Mouse (Mus musculus): ENCODE results near the gene Gm15557. TPM values are rescaled to one million over a fixed set of nuclear protein-coding genes. Genes with fewer than 3 reads are reported as not detected.

The Gm15557 gene
- polyA plus RNA-seq, 1 experiment from 2014 or later = 0.27 TPM

DNA sequence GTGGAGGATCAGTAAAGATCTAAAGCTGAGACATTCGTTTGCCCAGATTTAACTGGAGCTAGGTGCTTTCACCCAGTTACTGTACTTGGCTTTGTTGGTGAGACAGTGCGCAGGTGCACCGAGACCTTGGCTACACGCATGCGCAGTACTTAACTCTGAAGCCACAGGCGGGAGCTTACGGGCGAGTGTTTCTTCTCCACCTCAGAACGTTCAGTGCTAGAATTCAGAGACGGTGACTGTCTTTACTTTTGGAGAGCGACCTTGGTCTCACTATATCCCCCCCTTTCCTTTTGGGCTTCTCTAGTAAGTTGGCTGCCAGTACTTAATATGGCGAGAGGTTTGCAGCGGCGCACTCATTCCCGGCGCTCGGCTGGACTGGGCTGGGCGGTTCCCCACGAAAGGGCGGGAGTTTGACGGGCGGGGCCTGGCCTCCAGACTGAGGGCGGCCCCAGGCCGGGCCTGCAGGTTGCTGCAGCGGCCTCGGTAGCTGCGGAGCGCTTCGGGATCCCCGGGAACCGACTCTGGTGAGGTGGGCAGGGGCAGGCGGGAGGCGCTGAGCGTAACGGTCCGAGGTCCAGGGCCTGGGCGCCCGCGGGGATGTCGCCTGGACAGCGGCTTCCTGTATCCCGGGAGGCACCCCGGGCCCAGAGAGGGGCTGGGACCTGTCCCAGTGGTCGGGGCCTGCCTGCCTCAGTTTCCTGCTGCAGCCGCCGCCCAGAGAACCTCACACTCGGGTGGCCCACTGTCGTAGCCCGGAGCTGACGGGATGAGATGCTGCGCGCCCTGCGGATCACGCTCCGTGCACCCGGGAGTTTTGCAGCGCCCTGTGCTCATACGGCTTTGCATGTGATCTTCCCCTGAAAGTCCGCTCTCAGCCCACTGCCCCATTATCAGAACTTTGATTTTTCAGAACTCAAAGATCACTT is 15.9 kb downstream of the Gm15557 start, which contains the start of gene Cep250:
Cep250 (plus strand) TSS at position 325 of the 926 bp plus-strand sequence.
- Histone ChIP-seq H3K9me3 (replicated peaks) (no peaks in the 10 kb centered on the region), H3K4me2 (replicated peaks) (peak within 1 kb of the TSS; percentile 58), H3K9ac (peak within 1 kb of the TSS; percentile 95), H3K27me3 (no peaks in the 10 kb centered on the region), H3K27ac (replicated peaks) (peak within 1 kb of the TSS; percentile 90), H3K4me3 (replicated peaks) (peak within 1 kb of the TSS; percentile 93), H3K36me3 (no peaks in the 10 kb centered on the region), H3K4me1 (peaks cover 9% of the 10 kb centered on the region; the same call in 1 of the 2 replicates)
- under 1% methylated on average over 57 of the region's 59 CpGs for WGBS
- ATAC-seq (ENCODE audit: insufficient number of reproducible peaks, low FRiP score, low TSS enrichment, low read depth) = peak; percentile 96

DNA sequence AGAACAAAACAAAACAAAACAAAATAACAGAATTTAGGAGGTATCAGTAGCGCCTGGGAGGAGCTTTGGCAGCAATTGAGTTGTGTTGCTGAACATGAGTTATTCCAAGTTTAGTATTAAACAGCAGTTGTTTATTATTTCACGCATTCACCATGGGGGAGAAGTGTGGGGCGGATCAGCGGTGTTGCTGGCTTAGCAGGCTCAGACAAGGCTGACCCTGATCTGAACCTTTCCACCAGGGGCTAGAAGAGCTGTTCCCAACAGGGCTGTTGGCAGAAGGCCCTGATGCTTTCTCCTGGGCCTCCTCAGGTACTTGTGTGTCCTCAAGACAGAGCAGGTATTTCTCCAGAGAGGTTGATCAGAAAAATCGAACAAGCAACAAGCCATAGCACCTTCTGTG is 19.5 kb downstream of the Gm15557 start:
- Histone ChIP-seq H3K4me2 (replicated peaks) (no peak overlapping the region), H3K4me3 (replicated peaks) (no peak overlapping the region), H3K27ac (replicated peaks) (no peak overlapping the region), H3K4me1 (peaks cover 9% of the 10 kb centered on the region; the same call in 1 of the 2 replicates), H3K27me3 (no peaks in the 10 kb centered on the region), H3K9ac (no peak overlapping the region), H3K9me3 (replicated peaks) (no peaks in the 10 kb centered on the region), H3K36me3 (peaks cover 30% of the 10 kb centered on the region)
- no peak for ATAC-seq (ENCODE audit: insufficient number of reproducible peaks, low FRiP score, low TSS enrichment, low read depth)
- 83% methylated on average over 5 of the region's 5 CpGs for WGBS

DNA sequence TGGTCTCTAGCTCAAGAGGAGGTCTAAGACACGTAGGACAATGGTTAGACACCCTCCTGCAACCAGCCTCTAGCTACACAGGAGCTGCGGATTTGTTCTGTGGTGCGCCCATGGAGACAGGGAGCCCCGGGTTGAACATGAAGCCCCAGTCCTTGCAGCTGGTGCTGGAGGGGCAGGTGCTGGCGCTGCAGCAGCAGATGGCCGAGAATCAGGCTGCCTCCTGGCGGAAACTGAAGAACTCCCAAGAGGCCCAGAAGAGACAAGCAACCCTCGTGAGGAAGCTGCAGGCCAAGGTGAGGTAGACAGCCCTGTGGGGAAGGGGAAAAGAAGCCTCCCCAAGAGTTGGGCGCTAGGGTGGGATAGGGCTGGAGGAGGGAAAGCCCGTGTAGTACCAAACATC is 21.3 kb downstream of the Gm15557 start:
- H3K4me3 ChIP-seq (replicated peaks) = no peak overlapping the region
- no peaks in the 10 kb centered on the region for H3K27me3 ChIP-seq
- 77% methylated on average over 10 of the region's 10 CpGs for WGBS
- no peak overlapping the region for H3K27ac ChIP-seq (replicated peaks)
- peaks cover 47% of the 10 kb centered on the region for H3K36me3 ChIP-seq
- ATAC-seq (ENCODE audit: insufficient number of reproducible peaks, low FRiP score, low TSS enrichment, low read depth) = no peak
- H3K9me3 ChIP-seq (replicated peaks) = no peaks in the 10 kb centered on the region
- H3K4me1 ChIP-seq = peaks cover 9% of the 10 kb centered on the region; the same call in 1 of the 2 replicates
- H3K9ac ChIP-seq = no peak overlapping the region
- no peak overlapping the region for H3K4me2 ChIP-seq (replicated peaks)

DNA sequence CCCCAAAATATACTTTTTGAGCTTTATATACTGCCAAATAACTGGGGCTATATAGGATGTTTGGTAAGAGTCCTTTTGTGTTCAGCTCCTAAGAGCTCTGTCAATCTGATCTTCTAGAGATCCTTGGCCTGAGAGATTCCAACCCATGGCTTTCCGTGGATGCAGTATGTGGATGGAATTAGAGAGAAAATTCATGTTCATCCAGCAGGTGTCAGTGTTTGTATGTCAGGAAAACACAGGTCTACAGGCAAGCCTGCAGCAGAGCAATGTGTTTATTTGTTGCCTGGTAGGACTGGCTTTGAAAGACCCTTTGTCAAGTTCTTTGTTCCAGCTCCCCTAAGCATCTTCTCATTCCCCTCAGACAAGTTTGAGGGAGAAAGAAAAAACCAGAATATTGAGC is 22.5 kb downstream of the Gm15557 start:
- ATAC-seq (ENCODE audit: insufficient number of reproducible peaks, low FRiP score, low TSS enrichment, low read depth) = no peak
- Histone ChIP-seq H3K27ac (replicated peaks) (no peak overlapping the region), H3K9me3 (replicated peaks) (no peaks in the 10 kb centered on the region), H3K4me3 (replicated peaks) (no peak overlapping the region), H3K4me2 (replicated peaks) (no peak overlapping the region), H3K9ac (no peak overlapping the region), H3K4me1 (0 out of 2 replicates have a peak, but pooled peaks cover 2% of the 10 kb centered on the region), H3K36me3 (peaks cover 58% of the 10 kb centered on the region), H3K27me3 (no peaks in the 10 kb centered on the region)
- WGBS = 25% methylated on average over 1 of the region's 1 CpGs

DNA sequence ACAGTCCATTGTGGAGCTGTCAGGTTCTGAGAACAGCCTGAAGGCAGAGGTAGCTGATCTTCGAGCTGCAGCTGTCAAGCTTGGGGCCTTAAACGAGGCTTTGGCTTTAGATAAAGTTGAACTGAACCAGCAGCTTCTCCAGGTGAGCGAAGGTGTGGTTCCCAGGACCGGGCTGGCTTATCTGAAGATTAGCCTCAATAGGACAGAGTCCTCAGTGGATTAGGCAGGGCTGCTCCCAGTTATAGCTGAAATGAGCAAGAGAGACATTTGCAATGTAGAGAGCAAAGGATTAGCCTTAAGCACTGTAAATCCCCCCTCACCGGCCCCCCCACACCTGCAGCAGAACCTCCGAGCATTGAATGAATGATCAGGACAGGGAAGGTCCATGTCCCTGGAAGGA is 32.8 kb downstream of the Gm15557 start:
- Histone ChIP-seq H3K36me3 (peaks cover 89% of the 10 kb centered on the region), H3K27me3 (no peaks in the 10 kb centered on the region), H3K9ac (no peak overlapping the region), H3K4me3 (replicated peaks) (no peak overlapping the region), H3K9me3 (replicated peaks) (no peaks in the 10 kb centered on the region), H3K4me1 (no peaks in the 10 kb centered on the region), H3K27ac (replicated peaks) (no peak overlapping the region), H3K4me2 (replicated peaks) (no peak overlapping the region)
- no peak for ATAC-seq (ENCODE audit: insufficient number of reproducible peaks, low FRiP score, low TSS enrichment, low read depth)
- WGBS = 72% methylated on average over 6 of the region's 6 CpGs

DNA sequence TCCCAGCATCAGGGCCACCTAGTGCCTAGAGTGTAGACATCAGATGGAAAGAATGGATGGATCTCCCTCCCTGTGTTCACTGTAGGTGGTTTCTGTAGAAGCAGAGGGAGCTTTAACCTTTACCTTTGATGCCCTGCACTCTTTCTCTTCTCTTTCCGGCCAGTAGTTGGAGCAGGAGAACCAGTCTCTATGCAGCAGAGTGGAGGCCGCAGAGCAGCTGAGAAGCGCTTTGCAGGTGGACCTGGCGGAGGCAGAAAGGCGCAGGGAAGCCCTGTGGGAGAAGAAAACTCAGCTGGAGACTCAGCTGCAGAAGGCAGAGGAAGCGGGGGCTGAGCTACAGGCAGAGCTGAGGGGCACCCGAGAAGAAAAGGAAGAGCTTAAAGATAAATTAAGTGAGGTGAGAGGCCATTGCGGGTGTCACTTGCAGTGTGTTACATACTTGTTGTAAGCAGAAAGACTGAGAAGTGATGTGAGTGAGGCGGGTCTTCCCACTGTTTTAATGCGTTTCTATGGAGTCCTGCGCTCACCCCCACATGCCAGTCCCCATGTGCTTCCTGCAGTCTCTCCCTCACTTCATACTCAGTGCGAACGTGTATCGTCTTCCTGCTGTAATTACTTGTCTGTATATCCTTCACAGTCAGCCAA is 33.7 kb downstream of the Gm15557 start:
- Histone ChIP-seq H3K9me3 (replicated peaks) (no peaks in the 10 kb centered on the region), H3K4me2 (replicated peaks) (no peak overlapping the region), H3K4me1 (no peaks in the 10 kb centered on the region), H3K9ac (no peak overlapping the region), H3K4me3 (replicated peaks) (no peak overlapping the region), H3K27me3 (no peaks in the 10 kb centered on the region), H3K27ac (replicated peaks) (no peak overlapping the region), H3K36me3 (peaks cover 88% of the 10 kb centered on the region)
- no peak for ATAC-seq (ENCODE audit: insufficient number of reproducible peaks, low FRiP score, low TSS enrichment, low read depth)
- WGBS = 81% methylated on average over 14 of the region's 14 CpGs

DNA sequence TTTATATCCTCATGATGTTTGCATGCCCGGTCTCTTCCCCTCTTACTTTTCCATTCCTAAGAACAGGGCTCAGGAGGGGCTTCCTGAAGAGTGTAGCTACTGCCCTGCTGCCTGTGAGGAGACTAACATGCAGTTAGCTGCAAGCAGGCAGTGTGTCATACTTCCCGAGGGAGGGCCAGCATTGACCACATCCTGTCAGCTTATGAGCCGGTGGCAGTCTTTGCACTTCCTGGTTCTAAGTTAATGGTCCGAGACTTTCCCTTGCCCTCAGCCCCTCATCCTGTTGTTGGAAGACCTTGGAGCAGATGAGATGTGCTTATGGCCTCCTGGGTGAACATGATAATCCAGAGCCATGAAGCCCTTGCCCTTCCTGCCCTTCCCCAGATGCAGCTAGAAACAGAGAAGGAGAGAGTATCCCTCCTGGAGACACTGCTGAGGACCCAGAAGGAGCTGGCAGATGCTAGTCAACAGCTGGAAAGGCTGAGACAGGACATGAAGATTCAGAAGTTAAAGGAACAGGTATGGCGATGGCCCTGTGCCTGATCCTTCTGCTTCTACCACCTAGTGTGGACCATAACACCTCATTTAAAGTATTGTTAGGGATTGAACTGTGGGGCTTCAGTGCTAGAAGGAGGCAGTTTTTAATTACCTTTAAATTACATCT is 38.9 kb downstream of the Gm15557 start:
- no peak overlapping the region for H3K4me3 ChIP-seq (replicated peaks)
- no peaks in the 10 kb centered on the region for H3K9me3 ChIP-seq (replicated peaks)
- H3K9ac ChIP-seq = no peak overlapping the region
- 83% methylated on average over 5 of the region's 5 CpGs for WGBS
- H3K4me1 ChIP-seq = no peaks in the 10 kb centered on the region
- H3K36me3 ChIP-seq = peaks cover 95% of the 10 kb centered on the region
- H3K27ac ChIP-seq (replicated peaks) = no peak overlapping the region
- no peak overlapping the region for H3K4me2 ChIP-seq (replicated peaks)
- no peak; the same call in 1 of the 2 replicates for ATAC-seq (ENCODE audit: insufficient number of reproducible peaks, low FRiP score, low TSS enrichment, low read depth)
- H3K27me3 ChIP-seq = no peaks in the 10 kb centered on the region

DNA sequence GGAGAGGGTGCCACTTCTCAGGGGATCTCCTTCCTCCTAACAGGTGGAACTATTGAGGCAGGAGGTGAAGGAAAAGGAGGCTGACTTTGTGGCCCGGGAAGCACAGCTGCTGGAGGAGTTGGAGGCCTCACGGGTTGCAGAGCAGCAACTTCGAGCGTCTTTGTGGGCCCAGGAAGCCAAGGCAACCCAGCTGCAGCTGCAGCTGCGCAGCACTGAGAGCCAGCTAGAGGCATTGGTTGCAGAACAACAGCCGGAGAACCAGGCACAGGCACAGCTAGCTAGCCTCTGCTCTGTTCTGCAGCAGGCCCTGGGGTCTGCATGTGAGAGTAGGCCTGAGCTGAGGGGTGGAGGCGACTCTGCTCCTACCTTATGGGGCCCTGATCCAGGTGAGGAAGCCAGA is 45.2 kb downstream of the Gm15557 start:
- no peaks in the 10 kb centered on the region for H3K4me1 ChIP-seq
- ATAC-seq (ENCODE audit: insufficient number of reproducible peaks, low FRiP score, low TSS enrichment, low read depth) = no peak
- no peak overlapping the region for H3K27ac ChIP-seq (replicated peaks)
- WGBS = 82% methylated on average over 7 of the region's 7 CpGs
- H3K4me2 ChIP-seq (replicated peaks) = no peak overlapping the region
- no peaks in the 10 kb centered on the region for H3K27me3 ChIP-seq
- peaks cover 100% of the 10 kb centered on the region for H3K36me3 ChIP-seq
- H3K9ac ChIP-seq = no peak overlapping the region
- H3K9me3 ChIP-seq (replicated peaks) = no peaks in the 10 kb centered on the region
- no peak overlapping the region for H3K4me3 ChIP-seq (replicated peaks)

DNA sequence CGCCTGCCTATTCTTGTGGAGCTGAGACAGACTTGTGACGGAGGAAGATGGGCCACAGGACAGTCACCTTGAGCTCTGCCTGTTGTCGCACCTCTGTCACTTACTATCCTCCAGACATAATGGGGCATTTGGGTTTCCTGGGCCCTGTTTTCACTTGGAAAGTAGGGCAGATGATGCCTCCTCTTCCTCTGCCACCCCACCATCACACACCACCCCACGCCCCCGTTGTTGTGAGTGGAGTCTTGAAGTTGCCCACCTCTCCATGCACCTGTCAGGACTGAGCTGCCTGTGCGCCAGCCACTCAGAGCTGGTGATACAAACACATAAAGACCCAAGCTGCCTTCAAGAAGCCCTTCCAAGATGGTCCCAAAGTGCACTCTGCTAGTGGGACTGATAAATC is 46.6 kb downstream of the Gm15557 start:
- H3K4me1 ChIP-seq = no peaks in the 10 kb centered on the region
- H3K9ac ChIP-seq = no peak overlapping the region
- H3K27ac ChIP-seq (replicated peaks) = no peak overlapping the region
- H3K4me3 ChIP-seq (replicated peaks) = no peak overlapping the region
- no peak for ATAC-seq (ENCODE audit: insufficient number of reproducible peaks, low FRiP score, low TSS enrichment, low read depth)
- peaks cover 100% of the 10 kb centered on the region for H3K36me3 ChIP-seq
- 95% methylated on average over 6 of the region's 6 CpGs for WGBS
- no peaks in the 10 kb centered on the region for H3K9me3 ChIP-seq (replicated peaks)
- H3K27me3 ChIP-seq = no peaks in the 10 kb centered on the region
- H3K4me2 ChIP-seq (replicated peaks) = no peak overlapping the region

DNA sequence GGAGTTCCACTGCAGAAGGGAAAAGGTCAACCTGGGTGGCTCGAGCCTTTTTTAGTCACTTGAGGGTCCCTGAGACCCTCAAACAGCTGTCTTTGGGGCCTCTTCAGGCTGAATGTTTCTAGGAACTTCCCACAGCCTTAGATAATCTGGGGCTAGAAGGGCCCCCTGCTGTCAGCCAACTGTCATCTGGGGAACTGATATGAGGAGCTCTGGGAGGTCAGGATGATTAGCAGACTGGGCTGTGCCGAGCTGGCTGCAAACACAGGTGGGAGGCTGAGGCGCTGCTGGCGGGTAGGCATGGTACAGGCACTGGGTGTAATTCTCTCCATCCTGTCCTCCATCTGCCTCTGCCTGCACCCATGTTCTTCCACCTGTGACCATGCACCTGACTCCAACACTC is 48.6 kb downstream of the Gm15557 start:
- H3K9me3 ChIP-seq (replicated peaks) = no peaks in the 10 kb centered on the region
- no peak overlapping the region for H3K4me3 ChIP-seq (replicated peaks)
- no peaks in the 10 kb centered on the region for H3K4me1 ChIP-seq
- no peak for ATAC-seq (ENCODE audit: insufficient number of reproducible peaks, low FRiP score, low TSS enrichment, low read depth)
- H3K27ac ChIP-seq (replicated peaks) = no peak overlapping the region
- H3K9ac ChIP-seq = no peak overlapping the region
- no peaks in the 10 kb centered on the region for H3K27me3 ChIP-seq
- no peak overlapping the region for H3K4me2 ChIP-seq (replicated peaks)
- peaks cover 100% of the 10 kb centered on the region for H3K36me3 ChIP-seq
- 69% methylated on average over 4 of the region's 4 CpGs for WGBS

DNA sequence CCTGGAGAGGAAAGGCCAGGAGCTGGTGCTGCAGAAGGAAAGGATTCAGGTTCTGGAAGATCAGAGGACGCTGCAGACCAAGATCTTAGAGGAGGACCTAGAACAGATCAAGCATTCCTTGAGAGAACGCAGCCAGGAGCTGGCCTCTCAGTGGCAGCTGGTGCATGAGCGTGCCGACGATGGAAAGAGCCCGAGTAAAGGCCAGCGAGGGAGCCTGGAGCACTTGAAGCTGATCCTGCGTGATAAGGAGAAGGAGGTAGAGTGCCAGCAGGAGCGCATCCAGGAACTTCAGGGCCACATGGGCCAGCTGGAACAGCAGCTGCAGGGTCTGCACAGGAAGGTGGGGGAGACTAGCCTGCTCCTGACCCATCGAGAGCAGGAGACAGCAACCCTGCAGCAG is 50.6 kb downstream of the Gm15557 start:
- no peaks in the 10 kb centered on the region for H3K27me3 ChIP-seq
- no peak for ATAC-seq (ENCODE audit: insufficient number of reproducible peaks, low FRiP score, low TSS enrichment, low read depth)
- no peaks in the 10 kb centered on the region for H3K4me1 ChIP-seq
- H3K4me2 ChIP-seq (replicated peaks) = no peak overlapping the region
- no peak overlapping the region for H3K4me3 ChIP-seq (replicated peaks)
- no peaks in the 10 kb centered on the region for H3K9me3 ChIP-seq (replicated peaks)
- H3K9ac ChIP-seq = no peak overlapping the region
- peaks cover 100% of the 10 kb centered on the region for H3K36me3 ChIP-seq
- WGBS = 91% methylated on average over 10 of the region's 10 CpGs
- H3K27ac ChIP-seq (replicated peaks) = no peak overlapping the region
